Mouse (Mus musculus) neural tube, embryonic 14.5 days (tissue): ENCODE results near the gene Trpc3. TPM values are rescaled to one million over a fixed set of nuclear protein-coding genes. Genes with fewer than 3 reads are reported as not detected.
"Not testable (repeated sequence)": the region's sequence is repeated elsewhere in the genome, so short reads cannot be mapped to it uniquely, and the experiment has no call there.

Experiments
- ATAC-seq: fragments of 200-750 bp; cut with Nextera tagmentation; 2 replicates; pipeline ENCODE4 v1.8.0; 2017; ENCODE audit warnings: low read depth, mild to moderate bottlenecking, moderate TSS enrichment, moderate library complexity
- H3K27ac ChIP-seq: fragments of 300-500 bp; sonication (generic); 2 replicates; pipeline ENCODE4 v1.5.1; 2014; ENCODE audit warnings: low read depth, mild to moderate bottlenecking, control low read depth, low read length, moderate library complexity, mixed read lengths
- H3K27me3 ChIP-seq: fragments of 300-500 bp; sonication (generic); 2 replicates; pipeline ENCODE4 v1.6.1; 2014; ENCODE audit warnings: low read length; ENCODE audit not compliant: control insufficient read depth, insufficient read depth
- H3K36me3 ChIP-seq: fragments of 300-500 bp; sonication (generic); 2 replicates; pipeline ENCODE4 v1.6.1; 2014; ENCODE audit warnings: low read length, mixed read lengths; ENCODE audit not compliant: control insufficient read depth, insufficient read depth
- H3K4me1 ChIP-seq: fragments of 300-500 bp; sonication (generic); 2 replicates; pipeline ENCODE4 v1.6.1; 2014; ENCODE audit warnings: low read length; ENCODE audit not compliant: control insufficient read depth, insufficient read depth
- H3K4me2 ChIP-seq: fragments of 300-500 bp; sonication (generic); 2 replicates; pipeline ENCODE4 v1.6.1; 2014; ENCODE audit warnings: mild to moderate bottlenecking, low read depth, low read length, control low read depth
- H3K4me3 ChIP-seq: fragments of 300-500 bp; sonication (generic); 2 replicates; pipeline ENCODE4 v1.5.1; 2014; ENCODE audit warnings: low read depth, low read length, control low read depth, mixed read lengths
- H3K9ac ChIP-seq: fragments of 300-500 bp; sonication (generic); replicated peaks from 2 replicates; pipeline ENCODE4 v1.6.1; 2014; ENCODE audit warnings: low read depth, mild to moderate bottlenecking, control low read depth, low read length, mixed read lengths
- H3K9me3 ChIP-seq: fragments of 300-500 bp; sonication (generic); 2 replicates; pipeline ENCODE4 v1.6.1; 2016; ENCODE audit warnings: low read length; ENCODE audit not compliant: control insufficient read depth
- WGBS: fragments of 180-500 bp; shearing (Covaris S2); extraction: QIAGEN DNeasy Blood & Tissue Kit; methylation state at CpG from one replicate; pipeline ENCODE4 v1.1.7; 2014; 5-methylcytosine and 5-hydroxymethylcytosine counted together
- polyA plus RNA-seq: library from polyadenylated mRNA; unstranded; fragments of >200 nt; fragmentation: Nextera tagmentation; extraction: Ambion mirVana; gene quantifications from 2 replicates; pipeline ENCODE4 v1.2.1, GENCODE M21; 2014

The Trpc3 gene
- polyA plus RNA-seq, 1 experiment from 2014 or later: 36.3 TPM

- no peak overlapping the region for H3K27ac ChIP-seq
- H3K4me2 ChIP-seq: peak overlapping the region; percentile 68; the same call in 1 of the 2 replicates
- H3K9ac ChIP-seq: no peak overlapping the region
- H3K4me1 ChIP-seq: no peaks in the 10 kb centered on the region; the same call in 1 of the 2 replicates
- H3K4me3 ChIP-seq: no peak overlapping the region
- no peaks in the 10 kb centered on the region for H3K9me3 ChIP-seq
- H3K27me3 ChIP-seq: no peaks in the 10 kb centered on the region
- WGBS: 65% methylated on average over 5 of the region's 5 CpGs
- ATAC-seq: no peak; the same call in 1 of the 2 replicates
- no peaks in the 10 kb centered on the region for H3K36me3 ChIP-seq
Measured at GRCm38 (mm10) chr3:36613908-36614255, 76.1 kb downstream of the Trpc3 start.

- Histone ChIP-seq H3K9me3 (no peaks in the 10 kb centered on the region), H3K27me3 (no peaks in the 10 kb centered on the region), H3K4me1 (no peaks in the 10 kb centered on the region; the same call in 1 of the 2 replicates), H3K4me3 (peak within 1 kb of the TSS; percentile 67), H3K36me3 (no peaks in the 10 kb centered on the region), H3K4me2 (peak within 1 kb of the TSS; percentile 68), H3K9ac (peak within 1 kb of the TSS; percentile 86), H3K27ac (peak within 1 kb of the TSS; percentile 72)
- WGBS: 3% methylated on average over 38 of the region's 38 CpGs
- ATAC-seq: peak; percentile 100
Measured at GRCm38 (mm10) chr3:36613202-36613907, 76.6 kb downstream of the Trpc3 start, which contains the start of gene Bbs7. Gene Bbs7 (minus strand): TSS chr3:36613477.

GRCm38 (mm10) chr3:36612687-36613086, 77.3 kb downstream of the Trpc3 start:
- Histone ChIP-seq H3K4me3 (peak overlapping the region; percentile 67), H3K4me2 (peak overlapping the region; percentile 68), H3K27me3 (no peaks in the 10 kb centered on the region), H3K4me1 (no peaks in the 10 kb centered on the region; the same call in 1 of the 2 replicates), H3K36me3 (no peaks in the 10 kb centered on the region), H3K27ac (peak overlapping the region; percentile 72), H3K9me3 (no peaks in the 10 kb centered on the region), H3K9ac (peak overlapping the region; percentile 86)
- WGBS: 6% methylated on average over 6 of the region's 6 CpGs
- peak; percentile 47 for ATAC-seq

GRCm38 (mm10) chr3:36605894-36606783, 83.8 kb downstream of the Trpc3 start:
- no peak overlapping the region for H3K4me2 ChIP-seq
- H3K9me3 ChIP-seq: no peaks in the 10 kb centered on the region
- WGBS: 84% methylated on average over 7 of the region's 7 CpGs
- H3K27me3 ChIP-seq: no peaks in the 10 kb centered on the region
- ATAC-seq: no peak
- H3K4me3 ChIP-seq: no peak overlapping the region
- peaks cover 8% of the 10 kb centered on the region; the same call in 1 of the 2 replicates for H3K36me3 ChIP-seq
- H3K4me1 ChIP-seq: no peaks in the 10 kb centered on the region
- no peak overlapping the region for H3K9ac ChIP-seq
- no peak overlapping the region for H3K27ac ChIP-seq

GRCm38 (mm10) chr3:36599773-36600172, 90.2 kb downstream of the Trpc3 start:
- ATAC-seq, H3K4me1 ChIP-seq, H3K9me3 ChIP-seq, H3K4me3 ChIP-seq, H3K27ac ChIP-seq, H3K27me3 ChIP-seq, H3K9ac ChIP-seq, H3K4me2 ChIP-seq: not testable (repeated sequence)
- H3K36me3 ChIP-seq: peaks cover 12% of the 10 kb centered on the region; the same call in 1 of the 2 replicates
- 93% methylated on average over 9 of the region's 9 CpGs for WGBS

- ATAC-seq: no peak
Measured at GRCm38 (mm10) chr3:36598811-36599210, 91.2 kb downstream of the Trpc3 start.

GRCm38 (mm10) chr3:36571827-36572378, 118.1 kb downstream of the Trpc3 start, which contains the start of gene Ccna2:
Gene Ccna2 (minus strand): TSS chr3:36572150.
- Histone ChIP-seq H3K9ac (peak within 1 kb of the TSS; percentile 60), H3K4me2 (peak within 1 kb of the TSS; percentile 100), H3K9me3 (no peaks in the 10 kb centered on the region), H3K27ac (peak within 1 kb of the TSS; percentile 85), H3K4me1 (peaks cover 6% of the 10 kb centered on the region; the same call in 1 of the 2 replicates), H3K36me3 (peaks cover 13% of the 10 kb centered on the region), H3K27me3 (no peaks in the 10 kb centered on the region), H3K4me3 (peak within 1 kb of the TSS; percentile 67)
- WGBS: under 1% methylated on average over 59 of the region's 60 CpGs
- ATAC-seq: peak; percentile 100

More at GRCm38 (mm10) chr3:36598811-36599210, 91.2 kb downstream of the Trpc3 start:
- no peaks in the 10 kb centered on the region for H3K27me3 ChIP-seq
- peaks cover 12% of the 10 kb centered on the region; the same call in 1 of the 2 replicates for H3K36me3 ChIP-seq
- H3K9ac ChIP-seq: no peak overlapping the region
- H3K27ac ChIP-seq: no peak overlapping the region
- no peak overlapping the region for H3K4me2 ChIP-seq
- no peak overlapping the region for H3K4me3 ChIP-seq
- H3K9me3 ChIP-seq: no peaks in the 10 kb centered on the region
- 70% methylated on average over 3 of the region's 3 CpGs for WGBS
- H3K4me1 ChIP-seq: no peaks in the 10 kb centered on the region

- Histone ChIP-seq H3K4me1 (peaks cover 6% of the 10 kb centered on the region; the same call in 1 of the 2 replicates), H3K4me3 (peak overlapping the region; percentile 67), H3K36me3 (peaks cover 17% of the 10 kb centered on the region), H3K4me2 (peak overlapping the region; percentile 100), H3K9me3 (no peaks in the 10 kb centered on the region), H3K9ac (peak overlapping the region; percentile 39), H3K27me3 (no peaks in the 10 kb centered on the region), H3K27ac (no peak overlapping the region)
- under 1% methylated on average over 36 of the region's 46 CpGs for WGBS
- ATAC-seq: peak; percentile 29
Measured at GRCm38 (mm10) chr3:36571361-36571826, 118.6 kb downstream of the Trpc3 start.
